Mouse (Mus musculus) right cerebral cortex, adult 18-20 months (tissue): Measurements from ENCODE around the gene Snn.
"Not testable (repeated sequence)": the region's sequence is repeated elsewhere in the genome, so short reads cannot be mapped to it uniquely, and the experiment has no call there.

Experiments used
- DNase-seq: peaks from one replicate; pipeline ENCODE4 v3.0.0; 2022; ENCODE audit warnings: mixed read lengths

Snn gene

DNA sequence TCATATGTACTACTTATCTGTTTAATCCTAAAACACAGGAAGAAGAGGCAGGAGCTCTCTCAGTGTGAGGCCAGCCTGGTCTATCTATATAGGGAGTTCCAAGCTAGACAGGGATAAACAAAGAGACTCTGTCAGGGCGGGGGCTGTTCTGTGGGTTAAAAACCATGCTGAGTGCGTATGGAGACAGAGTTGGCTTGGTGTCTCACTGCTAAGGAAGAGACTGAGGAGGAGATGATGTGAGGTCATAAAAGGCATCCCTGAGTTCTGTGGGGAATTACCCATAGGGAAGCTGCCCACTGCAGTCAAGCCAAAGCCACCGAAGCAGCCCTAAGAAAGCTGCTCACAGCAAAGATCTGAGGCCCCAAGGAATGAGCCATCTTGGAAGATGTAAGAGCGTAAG is at the start of gene Snn:
Snn (plus strand) TSS at position 301 of the 400 bp plus-strand sequence.
- DNase-seq: no peak

DNA sequence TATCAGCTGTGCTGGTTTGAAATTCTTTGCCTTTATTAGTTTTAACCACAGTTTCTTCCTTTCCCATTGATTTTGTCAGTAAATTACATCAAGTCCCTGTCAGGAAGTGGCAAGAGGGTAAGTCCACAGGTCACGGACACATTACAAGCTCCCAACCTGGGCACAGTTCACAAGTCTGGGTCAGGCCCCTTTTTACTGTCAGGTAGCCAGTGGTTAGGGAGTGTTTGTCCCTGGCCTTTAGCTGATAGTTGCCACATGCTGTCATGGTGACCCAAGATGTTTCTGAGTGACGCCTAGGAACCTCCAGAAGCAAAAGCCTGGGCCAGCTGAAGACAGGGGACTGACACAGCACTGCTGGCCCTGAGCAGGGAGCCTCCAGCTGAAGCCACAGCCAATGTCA is 49.5 kb upstream of the Snn start:
- no peak for DNase-seq

DNA sequence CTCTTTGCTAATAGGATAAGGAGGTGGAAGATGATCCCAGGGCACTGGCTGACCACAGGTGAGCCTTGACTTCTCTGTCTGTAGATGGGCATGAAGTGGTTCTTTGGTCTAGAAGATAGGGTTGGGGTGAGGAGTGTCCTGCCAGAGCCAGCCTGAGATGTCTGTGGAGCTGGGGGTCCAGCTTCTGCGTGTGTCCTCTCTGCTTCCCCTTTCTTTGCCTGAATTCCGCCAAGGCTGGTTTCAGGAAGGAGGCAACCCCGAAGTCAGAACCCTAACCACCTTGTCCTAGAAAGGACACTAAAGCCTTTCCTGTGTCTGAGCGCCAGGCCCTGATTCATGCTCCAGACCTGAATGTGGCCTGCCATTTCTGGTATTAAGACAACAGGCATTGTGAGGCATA is 48.8 kb upstream of the Snn start:
- DNase-seq: no peak

DNA sequence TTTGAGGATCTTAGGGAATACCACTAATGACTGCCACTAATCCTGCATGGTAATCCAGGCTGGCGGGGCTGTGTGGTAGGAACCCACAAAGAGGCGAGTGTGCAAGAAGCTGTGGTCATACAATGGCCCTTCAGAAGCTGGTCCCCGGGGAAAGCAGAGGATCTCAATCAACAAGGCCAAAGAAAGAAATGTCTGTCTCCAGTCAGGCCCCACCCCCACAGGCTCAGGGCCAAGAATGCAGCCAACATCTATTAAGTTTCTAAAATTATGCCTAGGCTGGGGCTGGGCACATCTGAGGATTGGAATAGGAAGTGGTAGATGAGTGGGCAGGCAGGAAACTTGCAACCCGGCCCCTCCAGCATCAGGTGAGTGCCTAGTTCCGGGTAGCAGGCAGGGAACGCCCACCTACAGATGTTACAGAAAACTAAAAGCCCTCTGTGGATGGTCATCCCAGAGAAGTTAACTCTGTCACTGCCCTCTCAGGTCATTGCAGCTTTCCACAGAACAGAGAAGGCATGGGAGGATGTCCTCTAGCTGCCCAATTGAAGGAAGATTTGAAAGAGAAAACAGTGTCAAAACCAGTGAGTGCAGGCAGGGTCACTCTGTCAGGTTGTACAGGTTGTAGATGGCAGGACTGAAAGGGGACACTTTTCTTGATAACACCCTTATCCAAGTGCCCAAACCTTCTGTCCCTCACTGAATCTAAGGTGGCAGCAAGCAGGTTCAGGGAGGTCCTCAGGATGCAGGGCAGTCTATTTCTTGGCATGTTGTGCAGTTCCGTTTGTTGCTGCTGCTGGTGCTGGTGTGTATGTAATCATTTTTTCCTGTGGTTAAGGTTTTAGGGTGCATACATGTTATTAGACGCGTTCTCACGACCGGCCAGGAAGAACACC is 47.9 kb upstream of the Snn start:
- DNase-seq: peak; percentile 72

DNA sequence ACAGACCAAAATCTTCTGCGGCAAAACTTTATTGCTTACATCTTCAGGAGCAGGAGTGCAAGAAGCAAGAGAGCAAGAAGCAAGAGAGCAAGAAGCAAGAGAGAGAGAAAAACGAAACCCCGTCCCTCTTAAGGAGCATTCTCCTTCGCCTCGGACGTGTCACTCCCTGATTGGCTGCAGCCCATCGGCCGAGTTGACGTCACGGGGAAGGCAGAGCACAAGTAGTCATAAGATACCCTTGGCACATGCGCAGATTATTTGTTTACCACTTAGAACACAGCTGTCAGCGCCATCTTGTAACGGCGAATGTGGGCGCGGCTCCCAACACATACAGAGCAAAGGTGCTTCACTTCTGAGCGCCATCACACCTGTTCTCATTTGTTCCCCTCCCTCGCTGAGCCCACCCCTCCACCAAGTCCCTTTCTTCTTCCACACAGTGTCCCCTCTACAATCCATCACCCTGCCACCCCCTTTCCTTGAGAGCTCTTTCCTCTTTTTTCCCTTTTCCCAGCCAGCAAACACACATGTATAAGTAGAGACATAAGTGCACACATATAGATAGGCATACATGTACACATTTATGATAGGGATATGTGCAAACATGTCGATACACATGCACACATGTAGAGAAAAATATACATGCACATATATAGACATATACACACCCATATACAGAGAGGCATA is 47.1 kb upstream of the Snn start:
- not testable (repeated sequence) for DNase-seq

DNA sequence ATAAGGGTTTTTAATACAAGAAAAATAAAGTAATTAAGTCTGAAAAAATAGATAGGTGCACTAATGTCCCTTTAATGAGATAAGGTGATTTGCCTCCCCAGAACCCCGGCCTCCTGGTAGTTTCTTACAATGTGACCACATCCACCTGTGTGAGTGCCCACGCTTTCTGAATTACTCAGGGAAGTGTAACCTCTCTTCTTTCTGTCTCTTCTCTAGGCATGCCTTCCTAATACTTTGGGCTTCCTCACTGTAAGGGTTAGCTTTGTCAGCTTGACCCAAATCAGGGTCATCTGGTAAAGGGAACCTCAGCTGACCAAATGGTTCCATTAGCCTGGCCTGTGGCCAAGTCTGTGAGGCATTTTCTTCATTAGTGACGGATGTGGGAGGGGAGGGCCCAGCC is 46.3 kb upstream of the Snn start:
- DNase-seq: no peak

DNA sequence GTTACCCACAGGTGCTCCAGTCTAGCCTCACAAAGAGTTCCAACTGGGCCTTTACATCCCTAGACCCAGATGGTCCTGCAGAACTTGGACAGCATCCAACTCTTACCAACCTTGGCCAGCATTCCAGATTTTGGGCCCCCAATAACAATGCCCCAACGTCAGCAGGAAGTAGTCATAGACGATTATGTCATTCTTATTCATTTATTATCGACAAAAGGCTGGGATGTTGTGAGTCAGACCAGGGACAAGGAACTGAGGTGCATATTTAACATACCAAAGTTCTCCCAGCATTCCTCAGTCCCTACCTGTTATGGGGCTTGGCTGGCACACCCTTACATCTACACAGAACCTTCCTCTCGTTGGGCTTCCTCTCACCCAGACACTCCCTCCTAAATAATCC is 44.4 kb upstream of the Snn start:
- no peak for DNase-seq

DNA sequence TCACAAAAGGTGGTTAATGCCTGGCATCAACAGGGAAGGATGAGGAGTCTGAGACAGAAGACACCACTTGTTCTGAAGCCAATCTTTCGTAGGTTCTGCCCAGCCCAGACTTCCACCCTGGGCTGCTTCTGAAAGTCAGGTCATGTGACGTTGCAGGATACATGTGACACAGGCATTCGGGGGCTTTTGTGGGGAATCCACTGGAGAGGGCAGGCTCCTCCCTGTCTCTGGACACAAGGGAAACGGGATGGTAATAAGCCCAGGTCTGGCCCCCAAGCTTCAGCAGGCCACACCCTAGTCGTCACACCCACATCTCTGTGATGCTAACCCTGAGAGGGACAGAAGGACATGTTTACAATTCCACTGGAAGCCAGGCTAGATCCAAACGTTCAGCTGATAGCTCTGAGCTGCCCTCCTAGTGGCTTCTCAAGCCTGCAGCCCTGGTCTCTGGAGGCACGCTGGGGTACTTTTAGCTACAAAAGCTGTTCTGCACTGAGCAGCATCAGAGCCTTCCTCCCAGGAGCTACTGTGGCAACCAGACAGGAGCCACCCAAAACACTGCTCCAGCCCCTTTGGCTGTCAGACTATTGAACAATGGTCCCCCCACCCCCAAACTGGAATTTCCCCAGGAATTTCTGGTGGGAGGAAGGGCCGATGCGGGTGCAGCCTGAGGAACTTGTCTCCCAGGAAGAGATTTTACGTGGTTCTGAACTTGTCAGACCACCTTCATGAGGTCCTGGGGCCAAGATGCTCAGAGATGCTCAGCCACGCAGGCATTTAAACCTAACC is 42.7 kb upstream of the Snn start:
- DNase-seq: no peak

DNA sequence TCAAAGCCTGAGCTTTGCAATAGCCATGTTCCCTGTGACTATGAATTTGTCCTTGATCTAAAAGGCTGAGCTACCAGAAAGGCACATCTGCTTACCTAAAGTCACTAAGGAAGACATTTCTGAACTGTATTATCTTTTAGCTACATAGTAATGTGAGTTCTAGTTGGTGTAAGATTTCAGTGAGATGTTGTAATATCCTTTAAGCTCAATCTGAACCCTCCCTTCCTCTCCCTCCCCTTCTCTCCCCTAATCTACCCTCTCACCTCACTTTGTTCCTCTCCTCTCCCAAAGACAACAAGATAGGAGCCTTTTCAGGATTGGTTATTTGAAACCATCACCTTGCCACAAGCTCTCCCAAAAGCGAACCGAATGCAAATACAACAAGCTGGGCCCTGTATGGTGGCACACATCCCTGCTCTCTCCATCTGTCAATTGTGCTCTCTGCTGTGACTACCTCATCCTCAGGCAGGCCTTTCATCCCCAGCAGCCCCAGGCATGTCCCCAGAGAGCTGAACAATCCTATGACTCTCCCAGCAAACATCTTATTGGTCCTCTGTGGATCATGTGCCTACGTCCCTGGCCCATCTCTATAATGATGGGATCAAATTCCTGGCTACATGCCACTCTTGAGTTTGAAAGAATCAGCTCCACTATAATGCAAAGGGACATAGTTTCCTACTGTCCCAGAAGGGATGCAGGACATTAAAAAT is 39.2 kb upstream of the Snn start:
- peak; percentile 15 for DNase-seq

DNA sequence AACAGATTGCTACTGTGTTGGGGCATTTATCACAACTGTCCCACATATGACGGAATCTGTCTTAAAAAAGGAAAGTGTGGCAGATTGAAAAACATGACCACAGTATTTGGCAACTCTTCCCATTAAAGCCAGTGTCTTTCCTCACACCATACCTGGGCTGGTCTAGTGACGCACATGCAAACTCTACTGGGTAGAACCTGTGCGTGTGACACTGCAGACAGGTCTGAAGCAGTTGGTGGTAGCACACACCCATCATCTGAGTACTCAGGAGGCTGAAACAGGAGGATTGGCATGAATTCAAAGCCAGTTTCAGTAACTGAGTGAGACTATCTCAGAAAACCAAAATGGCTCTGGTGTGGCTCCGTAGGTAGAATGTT is 38.6 kb upstream of the Snn start:
- DNase-seq: no peak

DNA sequence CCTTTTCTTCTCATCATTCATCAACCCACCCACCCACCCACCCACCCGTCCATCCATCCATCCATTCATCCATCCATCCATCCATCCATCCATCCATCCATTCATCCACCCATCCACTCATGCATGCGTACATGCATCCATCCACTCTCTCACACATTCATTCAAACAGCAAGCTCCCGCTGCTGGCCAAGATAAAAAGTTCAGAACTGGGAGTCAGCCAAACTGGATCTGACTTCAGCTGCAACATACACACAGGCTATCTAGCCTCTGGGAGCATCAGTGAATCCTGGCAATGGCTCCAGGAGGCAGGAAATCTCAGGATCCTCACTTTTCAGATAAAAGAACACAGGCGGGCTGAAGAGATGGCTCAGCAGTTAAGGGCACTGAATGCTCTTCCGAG is 37.1 kb upstream of the Snn start:
- no peak for DNase-seq

DNA sequence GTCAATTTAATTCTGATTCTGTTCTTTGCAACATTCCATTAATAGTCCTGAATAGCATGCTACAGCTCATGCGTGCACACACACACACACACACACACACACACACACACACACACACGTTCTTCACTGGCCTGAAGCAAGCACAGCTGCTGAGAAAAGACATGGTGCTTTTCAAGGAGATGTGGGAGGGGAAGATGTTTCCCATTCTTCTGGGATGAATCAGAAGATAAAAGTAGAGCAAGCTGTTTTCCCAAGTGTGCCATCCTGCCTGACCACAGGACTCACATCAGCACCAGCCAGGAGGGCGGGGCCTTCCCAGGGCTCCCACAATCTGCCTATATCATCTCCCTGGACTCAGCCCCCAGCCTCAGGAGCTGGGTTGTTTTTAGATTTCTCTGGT is 35.9 kb upstream of the Snn start:
- peak; percentile 53 for DNase-seq

DNA sequence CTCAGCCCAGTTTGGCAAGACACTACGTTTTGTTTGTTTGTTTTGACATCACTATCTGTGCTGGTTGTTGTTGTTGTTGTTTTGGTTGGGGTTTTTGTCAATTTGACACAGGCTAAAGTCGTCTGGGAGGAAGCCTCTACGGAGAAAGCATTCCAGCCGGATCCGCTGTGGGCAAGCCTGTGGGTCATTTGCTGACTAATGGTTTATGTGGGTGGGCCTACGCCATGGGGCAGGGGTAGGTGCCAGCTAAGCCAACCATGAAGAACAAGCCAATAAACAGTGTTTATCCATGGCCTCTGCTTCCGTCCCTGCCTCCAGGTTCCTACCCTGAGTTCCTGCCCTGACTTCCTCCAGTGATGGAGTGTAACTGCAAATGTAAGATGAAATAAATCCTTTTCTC is 32.5 kb upstream of the Snn start:
- no peak for DNase-seq

DNA sequence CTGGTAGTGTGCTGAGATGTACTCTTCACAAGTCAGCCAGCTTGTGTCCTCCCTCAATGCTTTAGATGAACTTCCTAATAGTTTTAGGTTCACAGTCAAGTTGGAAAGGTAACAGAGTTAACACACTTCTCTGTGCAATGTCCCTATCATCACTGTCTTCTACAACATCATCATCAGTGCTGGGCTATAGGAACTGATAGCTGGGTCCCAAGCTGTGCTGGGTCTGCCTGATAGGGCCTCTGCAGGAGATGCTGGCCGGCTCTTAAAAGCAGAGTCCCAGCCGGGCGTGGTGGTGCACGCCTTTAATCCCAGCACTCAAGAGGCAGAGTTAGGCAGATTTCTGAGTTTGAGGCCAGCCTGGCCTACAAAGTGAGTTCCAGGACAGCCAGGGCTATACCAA is 29.9 kb upstream of the Snn start:
- DNase-seq: no peak

DNA sequence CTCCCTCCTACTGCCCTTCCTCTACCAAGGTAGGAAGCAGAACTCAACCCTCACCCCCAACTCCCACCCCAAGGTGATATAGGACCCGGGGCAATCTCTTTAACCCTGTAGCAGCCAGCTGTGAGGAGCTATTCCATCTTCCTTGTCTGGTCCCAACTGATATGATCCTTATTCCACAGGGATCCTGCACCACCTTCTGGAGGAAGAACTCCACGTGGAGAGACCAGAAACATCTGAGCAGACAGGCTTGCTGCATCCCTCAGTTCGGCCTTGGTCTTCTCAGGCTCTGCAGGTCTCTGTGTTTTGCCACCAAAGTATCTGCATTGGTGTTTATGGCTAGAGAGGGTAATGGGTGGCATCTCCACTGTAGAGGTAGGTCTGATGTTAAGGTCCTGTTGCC is 29.4 kb upstream of the Snn start:
- no peak for DNase-seq

DNA sequence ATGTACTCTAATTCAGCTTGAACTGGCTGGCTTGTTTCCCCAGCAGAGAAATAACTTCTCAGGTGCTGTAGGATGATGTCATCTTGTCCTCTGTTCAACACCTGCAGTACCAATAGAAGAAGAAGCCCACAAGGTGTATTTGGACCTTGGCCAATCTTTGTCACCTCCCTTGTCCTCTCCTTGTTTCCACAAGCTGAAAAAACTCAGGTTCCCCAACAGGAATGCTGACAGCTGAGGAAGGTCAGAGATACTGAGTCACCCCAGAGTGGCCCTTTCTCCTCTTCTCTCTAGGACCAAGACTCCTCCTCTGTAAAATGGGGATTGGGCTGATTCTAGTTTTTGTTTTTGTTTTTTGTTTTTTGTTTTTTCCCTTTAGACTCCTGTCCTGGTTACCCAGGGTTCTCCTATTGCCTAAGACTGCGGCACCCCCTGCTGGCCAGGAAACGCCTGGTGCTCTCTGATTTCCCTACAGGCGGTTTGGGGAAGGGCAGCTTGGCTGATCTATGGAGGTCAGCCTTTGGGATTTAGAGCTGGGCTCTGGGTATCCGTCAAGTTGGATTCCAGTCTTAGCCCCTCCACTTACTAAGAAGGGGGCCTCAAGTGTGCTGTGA is 26.4 kb upstream of the Snn start:
- DNase-seq: peak; percentile 81

DNA sequence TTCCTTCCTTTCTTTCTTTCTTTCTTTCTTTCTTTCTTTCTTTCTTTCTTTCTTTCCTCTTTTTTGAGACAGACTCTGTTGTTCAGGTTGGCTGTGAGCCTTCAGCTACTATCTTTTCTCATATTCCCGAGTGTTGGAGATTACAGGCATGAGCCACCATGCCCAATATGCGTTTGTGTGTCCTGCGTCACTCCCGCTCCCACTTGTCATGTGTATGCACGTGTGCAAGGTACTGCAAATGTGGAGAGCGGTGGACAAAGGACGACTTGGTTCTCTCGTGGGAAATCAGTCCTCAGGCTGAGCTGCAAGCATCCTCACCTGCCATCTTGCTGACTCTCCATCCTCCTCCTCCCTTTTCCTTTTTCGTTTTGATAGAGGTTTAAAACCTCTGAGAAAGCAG is 25.5 kb upstream of the Snn start:
- no peak for DNase-seq

DNA sequence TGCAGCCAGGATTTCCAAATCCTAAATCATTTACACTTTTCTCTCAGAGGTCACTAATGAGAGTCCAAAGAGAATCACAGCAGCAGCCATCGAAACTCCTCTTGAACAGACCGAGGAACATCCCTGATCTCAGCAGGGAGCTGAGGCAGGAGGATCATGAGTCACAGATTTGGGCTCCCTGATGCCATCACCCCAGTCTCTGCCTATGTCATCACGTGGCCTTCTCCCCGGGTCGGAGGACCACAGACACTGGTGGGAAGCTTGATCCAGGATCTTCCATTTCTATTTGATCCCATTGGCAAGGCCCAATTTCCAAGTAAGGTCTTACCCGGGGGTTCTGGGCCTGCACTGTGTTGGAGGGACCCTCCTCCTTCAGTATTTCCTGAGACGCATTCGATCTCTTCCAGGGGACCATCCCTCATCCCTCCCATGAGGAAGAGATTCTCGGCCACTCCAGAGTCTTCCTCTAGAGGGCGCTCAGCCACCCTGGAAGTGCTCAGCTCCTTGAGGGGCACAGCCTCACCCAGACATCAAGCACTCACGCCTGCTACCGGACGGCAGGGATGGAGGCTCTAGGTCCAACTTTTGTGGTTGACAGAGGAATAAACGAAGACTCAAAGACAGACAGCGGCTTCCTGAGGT is 24.8 kb upstream of the Snn start:
- DNase-seq: peak; percentile 62

DNA sequence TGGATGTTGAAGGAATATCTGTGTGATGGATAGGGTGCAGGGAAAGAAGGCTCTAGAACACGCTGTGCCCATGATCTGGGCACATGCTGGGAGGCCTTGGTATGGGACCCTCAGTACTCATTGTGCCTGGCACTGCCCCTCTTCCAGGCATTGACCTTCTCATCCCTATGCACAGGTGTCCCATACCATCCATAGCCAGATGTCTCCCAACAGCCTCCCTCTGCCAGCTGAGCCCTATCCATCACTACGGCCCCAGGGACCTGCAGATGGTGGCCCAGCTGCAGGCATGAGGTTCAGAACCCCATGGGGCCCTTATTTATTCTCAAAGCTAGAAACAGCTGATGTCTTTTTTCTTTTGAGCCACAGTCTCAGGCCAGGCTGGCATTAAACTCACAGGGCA is 20.1 kb upstream of the Snn start:
- DNase-seq: no peak

DNA sequence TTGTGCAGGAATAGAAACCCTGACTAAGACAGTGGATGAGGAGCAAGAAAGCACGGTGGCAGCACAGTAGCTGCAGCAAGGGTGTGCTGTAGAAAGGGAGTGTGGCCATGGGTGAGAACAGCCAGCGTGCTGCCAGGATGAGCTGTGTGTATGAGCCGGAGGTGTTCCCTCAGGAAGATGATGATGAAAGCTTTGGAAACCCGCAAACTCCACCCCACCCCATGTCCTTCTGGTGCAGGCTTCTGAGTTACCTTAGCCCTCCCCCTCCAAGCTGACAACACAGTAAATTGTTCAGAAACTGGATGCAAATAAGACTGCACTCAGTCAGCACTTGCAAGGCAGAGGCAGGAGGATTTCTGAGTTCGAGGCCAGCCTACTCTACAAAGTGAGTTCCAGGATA is 17.5 kb upstream of the Snn start:
- DNase-seq: no peak

DNA sequence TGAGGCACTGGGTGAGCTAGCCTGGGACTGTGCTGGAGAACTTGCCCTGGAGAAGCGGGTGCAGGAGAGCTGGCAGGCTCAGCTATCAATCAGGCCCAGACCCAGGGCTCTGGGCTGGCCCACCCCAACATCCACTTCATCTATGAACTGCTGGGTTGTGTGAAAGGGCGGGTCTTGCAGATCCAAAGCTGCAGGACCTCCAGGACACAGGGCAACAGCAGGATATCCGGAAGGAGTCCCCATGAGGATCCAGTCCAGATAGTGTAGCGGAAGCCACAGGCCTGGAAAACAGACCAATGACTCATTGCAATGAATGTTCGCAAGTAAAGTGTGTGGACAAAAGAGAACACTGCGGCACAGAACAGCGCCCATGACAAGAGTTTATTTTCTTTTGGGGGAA is 14.3 kb upstream of the Snn start:
- DNase-seq: no peak

DNA sequence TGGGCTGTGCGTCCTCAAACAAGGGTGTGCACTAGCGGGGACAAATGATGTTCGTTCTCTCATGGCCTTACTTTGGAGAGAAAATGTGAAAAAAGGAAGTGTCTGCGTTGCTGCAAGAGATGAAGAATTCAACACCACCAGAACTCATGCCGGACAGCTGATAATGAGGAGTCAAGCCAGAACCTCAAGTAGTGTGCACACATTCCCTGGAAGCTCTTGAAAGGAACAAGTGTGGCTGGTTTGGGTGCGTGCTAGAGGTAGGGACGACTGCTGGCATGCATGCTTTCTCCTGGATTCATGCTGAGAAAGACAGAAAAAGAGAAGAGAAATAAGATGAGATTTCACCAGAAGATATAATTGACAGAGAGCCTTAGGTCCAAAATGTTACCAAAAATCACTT is 13.6 kb upstream of the Snn start:
- no peak for DNase-seq
